Mouse (Mus musculus): ENCODE results near the gene Lysmd4.

DNA sequence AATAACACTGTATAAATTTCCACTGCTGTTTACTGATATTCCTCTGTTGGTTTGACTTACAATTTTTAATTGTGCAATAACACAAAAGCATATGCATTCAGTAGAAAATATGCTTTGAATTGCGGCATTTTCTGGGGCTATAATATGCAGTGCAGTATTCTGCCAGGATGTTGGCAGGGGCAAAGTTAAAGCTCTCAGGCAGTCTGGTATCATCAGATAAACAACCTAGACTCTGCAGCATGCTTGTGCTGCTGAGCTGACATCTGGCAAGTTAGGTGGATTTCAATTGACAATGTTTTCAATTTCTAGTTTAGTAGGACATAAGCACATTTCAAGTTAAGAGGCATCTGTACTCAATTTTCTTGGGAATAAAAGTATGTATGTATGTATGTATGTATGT, 69.0 kb downstream of the Lysmd4 start:
- no peak for TF ChIP-seq POLR2A (IDR thresholded peaks at IDR 0.05; ENCODE audit: low read depth, low read length)
- no peak for TF ChIP-seq CTCF (IDR thresholded peaks at IDR 0.05; ENCODE audit: borderline replicate concordance, insufficient read depth, low read length)

All from embryonic fibroblast, embryonic 13.5 days (primary cell).